Mouse (Mus musculus): ENCODE measurements around the gene Rab3a. TPM values are rescaled to one million over a fixed set of nuclear protein-coding genes. Genes with fewer than 3 reads are reported as not detected.

The Rab3a gene
- polyA plus RNA-seq, 1 experiment from 2014 or later, result 395 TPM

GRCm38 (mm10) chr8:70791294-70791701 is 36.8 kb downstream of the Rab3a start:
- Histone ChIP-seq H3K4me1 (replicated peaks; ENCODE audit: control insufficient read depth, insufficient read depth, low read length) (peaks cover 24% of the 10 kb centered on the region), H3K36me3 (ENCODE audit: control insufficient read depth, insufficient read depth) (peaks cover 9% of the 10 kb centered on the region), H3K9me3 (ENCODE audit: control insufficient read depth, low read length) (no peaks in the 10 kb centered on the region), H3K9ac (replicated peaks; ENCODE audit: low read depth, low read length) (peak overlapping the region; percentile 81; the same call in 1 of the 2 replicates), H3K27ac (ENCODE audit: low read length) (no peak overlapping the region), H3K27me3 (replicated peaks; ENCODE audit: control insufficient read depth, insufficient read depth, low read length) (no peaks in the 10 kb centered on the region), H3K4me3 (replicated peaks; ENCODE audit: low read length) (peak overlapping the region; percentile 61), H3K4me2 (ENCODE audit: low read length) (peak overlapping the region; percentile 77)
- 83% methylated on average over 7 of the region's 7 CpGs for WGBS
- ATAC-seq, result no peak

GRCm38 (mm10) chr8:70791975-70792691 is 37.7 kb downstream of the Rab3a start:
- Histone ChIP-seq H3K4me3 (replicated peaks; ENCODE audit: low read length) (peak overlapping the region; percentile 61), H3K4me1 (replicated peaks; ENCODE audit: control insufficient read depth, insufficient read depth, low read length) (peaks cover 27% of the 10 kb centered on the region), H3K27ac (ENCODE audit: low read length) (peak overlapping the region; percentile 91), H3K9me3 (ENCODE audit: control insufficient read depth, low read length) (no peaks in the 10 kb centered on the region), H3K4me2 (ENCODE audit: low read length) (peak overlapping the region; percentile 77), H3K27me3 (replicated peaks; ENCODE audit: control insufficient read depth, insufficient read depth, low read length) (no peaks in the 10 kb centered on the region), H3K36me3 (ENCODE audit: control insufficient read depth, insufficient read depth) (peaks cover 4% of the 10 kb centered on the region; the same call in 1 of the 2 replicates), H3K9ac (replicated peaks; ENCODE audit: low read depth, low read length) (peak overlapping the region; percentile 81)
- 4% methylated on average over 57 of the region's 58 CpGs for WGBS
- peak; percentile 85 for ATAC-seq

GRCm38 (mm10) chr8:70792700-70793099 is 38.2 kb downstream of the Rab3a start:
- peak overlapping the region; percentile 91 for H3K27ac ChIP-seq (ENCODE audit: low read length)
- under 1% methylated on average over 20 of the region's 20 CpGs for WGBS
- H3K9me3 ChIP-seq (ENCODE audit: control insufficient read depth, low read length), result no peaks in the 10 kb centered on the region
- H3K27me3 ChIP-seq (replicated peaks; ENCODE audit: control insufficient read depth, insufficient read depth, low read length), result no peaks in the 10 kb centered on the region
- peak overlapping the region; percentile 77 for H3K4me2 ChIP-seq (ENCODE audit: low read length)
- H3K4me1 ChIP-seq (replicated peaks; ENCODE audit: control insufficient read depth, insufficient read depth, low read length), result peaks cover 29% of the 10 kb centered on the region
- no peaks in the 10 kb centered on the region for H3K36me3 ChIP-seq (ENCODE audit: control insufficient read depth, insufficient read depth)
- H3K4me3 ChIP-seq (replicated peaks; ENCODE audit: low read length), result peak overlapping the region; percentile 61
- ATAC-seq, result no peak
- peak overlapping the region; percentile 81 for H3K9ac ChIP-seq (replicated peaks; ENCODE audit: low read depth, low read length)

GRCm38 (mm10) chr8:70794215-70794614 is 39.7 kb downstream of the Rab3a start:
- H3K4me2 ChIP-seq (ENCODE audit: low read length), result no peak overlapping the region
- no peaks in the 10 kb centered on the region for H3K9me3 ChIP-seq (ENCODE audit: control insufficient read depth, low read length)
- H3K36me3 ChIP-seq (ENCODE audit: control insufficient read depth, insufficient read depth), result no peaks in the 10 kb centered on the region
- H3K4me3 ChIP-seq (replicated peaks; ENCODE audit: low read length), result no peak overlapping the region
- H3K27me3 ChIP-seq (replicated peaks; ENCODE audit: control insufficient read depth, insufficient read depth, low read length), result peaks cover 7% of the 10 kb centered on the region
- H3K9ac ChIP-seq (replicated peaks; ENCODE audit: low read depth, low read length), result no peak overlapping the region
- H3K27ac ChIP-seq (ENCODE audit: low read length), result no peak overlapping the region
- 88% methylated on average over 2 of the region's 2 CpGs for WGBS
- no peak for ATAC-seq
- peaks cover 38% of the 10 kb centered on the region for H3K4me1 ChIP-seq (replicated peaks; ENCODE audit: control insufficient read depth, insufficient read depth, low read length)

GRCm38 (mm10) chr8:70795370-70795769 is 40.9 kb downstream of the Rab3a start:
- ATAC-seq, result no peak
- no peak overlapping the region for H3K4me3 ChIP-seq (replicated peaks; ENCODE audit: low read length)
- no peak overlapping the region for H3K4me2 ChIP-seq (ENCODE audit: low read length)
- H3K36me3 ChIP-seq (ENCODE audit: control insufficient read depth, insufficient read depth), result no peaks in the 10 kb centered on the region
- peaks cover 14% of the 10 kb centered on the region for H3K27me3 ChIP-seq (replicated peaks; ENCODE audit: control insufficient read depth, insufficient read depth, low read length)
- H3K27ac ChIP-seq (ENCODE audit: low read length), result no peak overlapping the region
- 88% methylated on average over 2 of the region's 2 CpGs for WGBS
- no peaks in the 10 kb centered on the region for H3K9me3 ChIP-seq (ENCODE audit: control insufficient read depth, low read length)
- H3K9ac ChIP-seq (replicated peaks; ENCODE audit: low read depth, low read length), result no peak overlapping the region
- H3K4me1 ChIP-seq (replicated peaks; ENCODE audit: control insufficient read depth, insufficient read depth, low read length), result peaks cover 38% of the 10 kb centered on the region

GRCm38 (mm10) chr8:70796403-70797080 is 42.1 kb downstream of the Rab3a start:
- ATAC-seq, result peak; percentile 0; the same call in 1 of the 2 replicates
- 3% methylated on average over 53 of the region's 54 CpGs for WGBS
- peak overlapping the region; percentile 11; the same call in 1 of the 2 replicates for H3K27ac ChIP-seq (ENCODE audit: low read length)

GRCm38 (mm10) chr8:70797081-70798070 is 42.9 kb downstream of the Rab3a start:
- peak overlapping the region; percentile 75 for H3K9ac ChIP-seq (replicated peaks; ENCODE audit: low read depth, low read length)
- no peaks in the 10 kb centered on the region for H3K36me3 ChIP-seq (ENCODE audit: control insufficient read depth, insufficient read depth)
- under 1% methylated on average over 52 of the region's 57 CpGs for WGBS
- H3K4me1 ChIP-seq (replicated peaks; ENCODE audit: control insufficient read depth, insufficient read depth, low read length), result peaks cover 31% of the 10 kb centered on the region
- H3K9me3 ChIP-seq (ENCODE audit: control insufficient read depth, low read length), result no peaks in the 10 kb centered on the region
- peak overlapping the region; percentile 42 for H3K27ac ChIP-seq (ENCODE audit: low read length)
- H3K27me3 ChIP-seq (replicated peaks; ENCODE audit: control insufficient read depth, insufficient read depth, low read length), result peaks cover 14% of the 10 kb centered on the region
- H3K4me2 ChIP-seq (ENCODE audit: low read length), result peak overlapping the region; percentile 95
- peak; percentile 83 for ATAC-seq
- H3K4me3 ChIP-seq (replicated peaks; ENCODE audit: low read length), result peak overlapping the region; percentile 58

More at GRCm38 (mm10) chr8:70796403-70797080, 42.1 kb downstream of the Rab3a start:
- peaks cover 37% of the 10 kb centered on the region for H3K4me1 ChIP-seq (replicated peaks; ENCODE audit: control insufficient read depth, insufficient read depth, low read length)
- H3K4me2 ChIP-seq (ENCODE audit: low read length), result peak overlapping the region; percentile 95
- H3K27me3 ChIP-seq (replicated peaks; ENCODE audit: control insufficient read depth, insufficient read depth, low read length), result peaks cover 14% of the 10 kb centered on the region
- peak overlapping the region; percentile 58 for H3K4me3 ChIP-seq (replicated peaks; ENCODE audit: low read length)
- peak overlapping the region; percentile 75 for H3K9ac ChIP-seq (replicated peaks; ENCODE audit: low read depth, low read length)
- no peaks in the 10 kb centered on the region for H3K9me3 ChIP-seq (ENCODE audit: control insufficient read depth, low read length)
- no peaks in the 10 kb centered on the region for H3K36me3 ChIP-seq (ENCODE audit: control insufficient read depth, insufficient read depth)

- H3K9me3 ChIP-seq (ENCODE audit: control insufficient read depth, low read length), result no peaks in the 10 kb centered on the region
- peak overlapping the region; percentile 95 for H3K4me2 ChIP-seq (ENCODE audit: low read length)
- H3K36me3 ChIP-seq (ENCODE audit: control insufficient read depth, insufficient read depth), result no peaks in the 10 kb centered on the region
- H3K27ac ChIP-seq (ENCODE audit: low read length), result no peak overlapping the region
- WGBS, result 12% methylated on average over 15 of the region's 15 CpGs
- ATAC-seq, result no peak
- H3K9ac ChIP-seq (replicated peaks; ENCODE audit: low read depth, low read length), result peak overlapping the region; percentile 75; the same call in 1 of the 2 replicates
- peak overlapping the region; percentile 58 for H3K4me3 ChIP-seq (replicated peaks; ENCODE audit: low read length)
- H3K4me1 ChIP-seq (replicated peaks; ENCODE audit: control insufficient read depth, insufficient read depth, low read length), result peaks cover 24% of the 10 kb centered on the region
- peaks cover 18% of the 10 kb centered on the region for H3K27me3 ChIP-seq (replicated peaks; ENCODE audit: control insufficient read depth, insufficient read depth, low read length)
These were observed 43.8 kb downstream of the Rab3a start for GRCm38 (mm10) chr8:70798281-70798680.
